Mouse (Mus musculus) embryonic facial prominence, embryonic 13.5 days (tissue): ENCODE measurements around the gene Nme7. TPM values are rescaled to one million over a fixed set of nuclear protein-coding genes. Genes with fewer than 3 reads are reported as not detected.
A peak's percentile ranks its signal among the peaks of the same experiment; 100 is the strongest.

ENCODE experiments used
- ATAC-seq: fragments of 200-750 bp; cut with Nextera tagmentation; 2 replicates; pipeline ENCODE4 v1.8.0; 2017; ENCODE audit warnings: low read depth; ENCODE audit not compliant: insufficient number of reproducible peaks, insufficient read depth, low FRiP score, low TSS enrichment
- H3K27ac ChIP-seq: fragments of 300-500 bp; sonication (generic); 2 replicates; pipeline ENCODE4 v1.5.1; 2015; ENCODE audit warnings: moderate library complexity, mild to moderate bottlenecking, inconsistent platforms
- H3K27me3 ChIP-seq: fragments of 300-500 bp; sonication (generic); 2 replicates; pipeline ENCODE4 v1.6.1; 2015; ENCODE audit warnings: mild to moderate bottlenecking, inconsistent platforms
- H3K36me3 ChIP-seq: fragments of 300-500 bp; sonication (generic); 2 replicates; pipeline ENCODE4 v1.6.1; 2015; ENCODE audit warnings: mild to moderate bottlenecking, inconsistent platforms
- H3K4me1 ChIP-seq: fragments of 300-500 bp; sonication (generic); 2 replicates; pipeline ENCODE4 v1.6.1; 2015; ENCODE audit warnings: inconsistent platforms
- H3K4me2 ChIP-seq: fragments of 300-500 bp; sonication (generic); 2 replicates; pipeline ENCODE4 v1.6.1; 2015; ENCODE audit warnings: moderate library complexity, mild to moderate bottlenecking, inconsistent platforms
- H3K4me3 ChIP-seq: fragments of 300-500 bp; sonication (generic); 2 replicates; pipeline ENCODE4 v1.5.1; 2015; ENCODE audit warnings: mild to moderate bottlenecking, inconsistent platforms
- H3K9ac ChIP-seq: fragments of 300-500 bp; sonication (generic); 2 replicates; pipeline ENCODE4 v1.6.1; 2015; ENCODE audit warnings: mild to moderate bottlenecking, inconsistent platforms
- H3K9me3 ChIP-seq: fragments of 300-500 bp; sonication (generic); 2 replicates; pipeline ENCODE4 v1.6.1; 2016; ENCODE audit warnings: inconsistent platforms
- WGBS: fragments of 180-500 bp; shearing (Covaris S2); methylation state at CpG from one replicate; pipeline ENCODE4 v1.1.7; 2015; ENCODE audit warnings: mixed read lengths; 5-methylcytosine and 5-hydroxymethylcytosine counted together
- polyA plus RNA-seq: library from polyadenylated mRNA; unstranded; fragments of >200 nt; fragmentation: Nextera tagmentation; extraction: Ambion mirVana; gene quantifications from 2 replicates; pipeline ENCODE4 v1.2.1, GENCODE M21; 2015

Gene Nme7
- polyA plus RNA-seq = 45.4 and 48.3 TPM in 2 replicates

DNA sequence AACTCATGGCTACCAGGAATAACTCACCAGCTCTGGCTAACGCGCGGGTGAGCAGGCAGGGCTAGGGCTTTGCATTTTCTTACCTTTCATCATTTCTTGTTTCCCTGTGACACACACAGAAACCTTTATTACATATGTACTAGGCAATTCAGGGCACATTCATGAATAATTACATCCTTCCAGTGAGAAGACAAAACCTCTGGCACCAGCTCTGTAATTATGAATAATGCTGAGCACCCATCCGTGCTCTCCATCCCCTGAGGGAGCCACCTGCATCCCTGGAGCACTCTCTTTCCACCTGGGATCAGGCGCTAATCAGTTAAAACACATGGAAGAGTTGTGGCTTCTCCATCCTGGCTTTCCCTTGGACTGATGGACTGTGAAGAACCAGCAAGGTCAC is at the start of gene Nme7:
TSS of gene Nme7 (plus strand) at position 301 of the 400 bp plus-strand sequence.
- H3K9me3 ChIP-seq = no peaks in the 10 kb centered on the region
- no peak within 1 kb of the TSS for H3K4me2 ChIP-seq
- WGBS = 79% methylated on average over 5 of the region's 5 CpGs
- H3K27me3 ChIP-seq = no peaks in the 10 kb centered on the region
- no peak for ATAC-seq
- no peak within 1 kb of the TSS for H3K4me3 ChIP-seq
- peaks cover 22% of the 10 kb centered on the region for H3K4me1 ChIP-seq
- H3K36me3 ChIP-seq = peaks cover 42% of the 10 kb centered on the region
- H3K27ac ChIP-seq = no peak within 1 kb of the TSS
- no peak within 1 kb of the TSS for H3K9ac ChIP-seq

DNA sequence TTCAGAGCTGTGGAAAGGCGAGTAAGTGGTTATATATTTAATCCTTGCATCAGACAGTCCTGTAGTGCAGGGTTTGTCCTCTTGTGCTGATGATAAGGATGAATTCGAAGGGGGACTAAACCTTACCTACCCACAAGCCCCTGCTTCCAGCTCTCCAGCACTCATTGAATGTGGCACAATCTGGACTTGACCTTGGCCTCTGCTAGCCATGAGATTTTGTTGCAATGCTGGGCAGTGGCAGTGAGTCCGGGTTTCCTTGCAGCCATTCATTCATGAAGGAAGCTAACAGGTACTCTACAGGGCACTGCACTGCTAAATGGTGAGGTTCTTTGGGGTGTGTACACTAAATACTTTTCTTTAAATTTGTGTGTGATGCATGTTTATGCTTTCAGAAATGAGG is 49.1 kb upstream of the Nme7 start:
- Histone ChIP-seq H3K4me3 (no peak overlapping the region), H3K4me2 (no peak overlapping the region), H3K9me3 (no peaks in the 10 kb centered on the region), H3K36me3 (peaks cover 9% of the 10 kb centered on the region), H3K27ac (no peak overlapping the region), H3K4me1 (peaks cover 12% of the 10 kb centered on the region), H3K27me3 (peaks cover 4% of the 10 kb centered on the region; the same call in 1 of the 2 replicates), H3K9ac (no peak overlapping the region)
- ATAC-seq = no peak
- 75% methylated on average over 3 of the region's 3 CpGs for WGBS

DNA sequence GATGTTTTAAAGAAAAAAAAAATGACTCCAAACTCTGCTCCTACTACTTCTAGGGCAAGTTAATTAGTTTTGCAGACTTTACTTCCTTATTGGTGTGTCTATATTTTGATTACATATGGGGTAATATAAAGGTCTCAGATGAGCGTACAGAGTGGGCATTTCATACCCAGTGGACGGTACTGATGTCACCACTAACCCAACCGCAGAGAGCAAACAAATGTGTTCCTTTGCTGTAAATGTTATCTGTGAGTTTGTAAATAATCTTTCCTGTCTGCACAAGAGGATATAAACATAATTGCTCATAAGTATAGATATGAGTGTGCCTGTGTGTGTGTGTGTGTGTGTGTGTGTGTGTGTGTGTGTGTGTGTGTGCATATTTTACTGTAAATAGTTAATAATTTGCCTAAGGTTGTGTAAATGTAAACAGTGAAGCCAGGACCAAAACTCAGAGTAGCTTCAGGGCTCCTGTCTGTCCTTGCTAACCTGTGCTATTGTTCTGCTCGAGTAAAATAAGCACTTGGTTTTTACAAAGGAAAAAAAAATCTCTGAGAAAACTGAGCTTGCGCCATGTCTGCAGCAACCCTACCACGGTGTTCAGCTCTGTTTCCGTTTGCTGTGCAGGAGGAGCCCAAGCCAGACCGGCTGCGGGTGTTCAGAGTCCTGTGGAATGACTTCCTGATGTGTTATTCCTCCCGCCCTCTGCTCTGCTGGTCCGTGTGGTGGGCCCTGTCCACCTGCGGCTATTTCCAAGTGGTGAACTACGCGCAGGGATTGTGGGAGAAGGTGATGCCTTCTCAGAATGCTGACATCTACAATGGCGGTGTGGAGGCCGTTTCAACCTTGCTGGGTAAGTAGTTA is 43.5 kb upstream of the Nme7 start:
- ATAC-seq = no peak
- H3K4me3 ChIP-seq = no peak overlapping the region

DNA sequence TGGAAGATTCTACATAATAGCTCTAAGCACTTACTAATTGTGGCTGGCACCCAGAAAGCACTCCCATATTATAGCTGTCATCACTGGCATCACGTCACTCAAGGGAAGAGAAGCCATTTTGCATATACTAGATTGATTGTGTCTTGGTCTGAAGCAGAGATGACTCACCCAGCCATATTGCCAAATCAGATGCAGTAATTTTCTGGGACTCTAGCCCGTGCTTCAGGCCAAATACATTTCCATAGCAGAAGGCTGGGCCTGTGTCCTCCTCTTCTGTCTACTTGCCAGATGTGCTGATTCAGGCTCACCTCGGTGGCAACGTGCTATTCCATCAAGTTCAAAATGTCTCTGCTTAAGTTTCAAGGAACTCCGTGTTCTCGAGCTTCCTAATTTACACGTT is 42.4 kb upstream of the Nme7 start:
- WGBS = 85% methylated on average over 7 of the region's 7 CpGs
- no peaks in the 10 kb centered on the region; the same call in 1 of the 2 replicates for H3K9me3 ChIP-seq
- no peak for ATAC-seq
- H3K27ac ChIP-seq = no peak overlapping the region
- no peak overlapping the region for H3K4me3 ChIP-seq
- no peak overlapping the region for H3K4me2 ChIP-seq
- H3K36me3 ChIP-seq = peaks cover 25% of the 10 kb centered on the region
- H3K9ac ChIP-seq = no peak overlapping the region
- no peaks in the 10 kb centered on the region for H3K27me3 ChIP-seq
- no peaks in the 10 kb centered on the region for H3K4me1 ChIP-seq

More for the DNA sequence above, 43.5 kb upstream of the Nme7 start:
- WGBS = 76% methylated on average over 16 of the region's 16 CpGs
- H3K4me1 ChIP-seq = no peaks in the 10 kb centered on the region
- no peak overlapping the region for H3K4me2 ChIP-seq
- H3K36me3 ChIP-seq = peaks cover 20% of the 10 kb centered on the region
- H3K9me3 ChIP-seq = no peaks in the 10 kb centered on the region
- no peaks in the 10 kb centered on the region for H3K27me3 ChIP-seq
- H3K27ac ChIP-seq = no peak overlapping the region
- 0 out of 2 replicates have a peak overlapping the region, but pooled peaks have one; percentile 6 for H3K9ac ChIP-seq

DNA sequence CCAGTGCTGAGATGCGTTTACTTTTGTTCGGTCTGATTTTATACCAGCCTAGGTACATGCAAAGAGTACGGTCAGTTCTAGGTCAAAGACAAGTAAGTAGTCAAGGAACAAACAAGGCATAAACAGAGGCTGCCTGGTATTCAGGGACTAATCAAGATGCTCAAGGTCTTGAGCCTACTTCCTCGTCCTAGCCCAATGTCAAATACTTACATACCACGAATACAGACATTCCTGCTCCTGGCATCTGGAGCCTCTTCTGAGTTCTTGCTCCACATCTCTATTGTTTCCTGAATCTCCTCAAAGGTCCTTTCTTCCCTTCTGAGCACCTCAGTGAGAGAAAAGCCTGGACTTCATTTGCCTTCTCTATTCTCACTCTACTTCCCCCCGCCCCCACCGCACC is 33.0 kb upstream of the Nme7 start:
- WGBS = 69% methylated on average over 7 of the region's 7 CpGs

DNA sequence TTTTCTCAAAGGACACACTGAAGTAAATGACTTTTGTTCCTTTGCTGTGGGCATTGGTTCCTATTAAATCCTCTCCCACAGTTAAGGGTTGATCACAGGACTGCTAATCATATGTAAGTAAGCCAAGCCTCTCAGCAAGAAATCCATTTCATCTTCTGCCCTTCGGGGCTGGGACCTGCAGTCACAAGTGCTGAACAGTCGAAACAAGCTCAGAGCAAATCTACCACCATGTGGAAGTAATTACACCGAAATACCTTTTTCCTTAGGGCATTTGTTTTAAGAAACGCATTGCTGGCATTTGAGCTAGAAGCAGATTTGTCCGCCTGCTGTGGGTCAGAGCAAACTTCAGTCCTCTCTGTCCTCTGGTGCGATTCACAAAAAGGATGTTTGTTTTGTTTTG is 30.3 kb upstream of the Nme7 start:
- no peak overlapping the region for H3K9ac ChIP-seq
- no peak for ATAC-seq
- no peak overlapping the region for H3K4me3 ChIP-seq
- WGBS = 17% methylated on average over 6 of the region's 6 CpGs
- peaks cover 14% of the 10 kb centered on the region for H3K4me1 ChIP-seq
- H3K27me3 ChIP-seq = no peaks in the 10 kb centered on the region
- H3K36me3 ChIP-seq = no peaks in the 10 kb centered on the region
- H3K9me3 ChIP-seq = no peaks in the 10 kb centered on the region
- no peak overlapping the region for H3K27ac ChIP-seq
- H3K4me2 ChIP-seq = 0 out of 2 replicates have a peak overlapping the region, but pooled peaks have one; percentile 9

More for the DNA sequence above, 33.0 kb upstream of the Nme7 start:
- Histone ChIP-seq H3K4me2 (no peak overlapping the region), H3K36me3 (peaks cover 3% of the 10 kb centered on the region; the same call in 1 of the 2 replicates), H3K9ac (no peak overlapping the region), H3K4me3 (no peak overlapping the region), H3K27ac (no peak overlapping the region), H3K9me3 (no peaks in the 10 kb centered on the region; the same call in 1 of the 2 replicates), H3K4me1 (peaks cover 14% of the 10 kb centered on the region), H3K27me3 (no peaks in the 10 kb centered on the region)
- ATAC-seq = no peak

DNA sequence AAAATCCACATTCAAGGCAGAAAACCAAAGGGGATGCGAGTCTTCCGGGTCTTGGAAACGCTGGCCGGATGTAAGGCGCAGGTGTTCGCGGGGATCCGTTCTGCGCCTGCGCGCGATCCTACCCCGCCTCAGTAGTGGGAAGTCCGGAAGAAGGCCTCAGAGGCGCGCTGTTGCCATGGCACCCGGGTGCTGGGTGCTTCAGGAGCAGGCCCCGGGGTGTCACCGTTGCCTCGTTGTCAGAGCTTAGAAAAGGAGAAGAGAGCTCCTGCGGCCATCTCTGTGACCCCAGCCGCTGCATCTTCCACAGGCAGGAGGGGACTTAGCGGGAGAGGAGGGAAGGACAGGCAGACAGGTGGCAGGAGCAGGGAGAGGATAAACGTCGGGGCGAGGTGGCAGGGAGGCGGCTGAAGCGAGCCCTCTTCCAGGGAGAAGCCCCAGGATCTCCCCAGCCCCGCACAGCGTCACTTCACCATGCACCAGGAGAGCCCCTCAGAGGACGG is 28.4 kb upstream of the Nme7 start, which contains the start of gene Ccdc181:
TSS of gene Ccdc181 (plus strand) at position 131 of the 500 bp plus-strand sequence.
- H3K9ac ChIP-seq = peak within 1 kb of the TSS; percentile 68
- H3K27ac ChIP-seq = peak within 1 kb of the TSS; percentile 11; the same call in 1 of the 2 replicates
- under 1% methylated on average over 31 of the region's 31 CpGs for WGBS
- no peaks in the 10 kb centered on the region for H3K27me3 ChIP-seq
- ATAC-seq = peak; percentile 87
- H3K4me3 ChIP-seq = peak within 1 kb of the TSS; percentile 61
- H3K36me3 ChIP-seq = 0 out of 2 replicates have a peak, but pooled peaks cover 1% of the 10 kb centered on the region
- H3K4me2 ChIP-seq = peak within 1 kb of the TSS; percentile 90
- peaks cover 14% of the 10 kb centered on the region for H3K4me1 ChIP-seq
- no peaks in the 10 kb centered on the region for H3K9me3 ChIP-seq

DNA sequence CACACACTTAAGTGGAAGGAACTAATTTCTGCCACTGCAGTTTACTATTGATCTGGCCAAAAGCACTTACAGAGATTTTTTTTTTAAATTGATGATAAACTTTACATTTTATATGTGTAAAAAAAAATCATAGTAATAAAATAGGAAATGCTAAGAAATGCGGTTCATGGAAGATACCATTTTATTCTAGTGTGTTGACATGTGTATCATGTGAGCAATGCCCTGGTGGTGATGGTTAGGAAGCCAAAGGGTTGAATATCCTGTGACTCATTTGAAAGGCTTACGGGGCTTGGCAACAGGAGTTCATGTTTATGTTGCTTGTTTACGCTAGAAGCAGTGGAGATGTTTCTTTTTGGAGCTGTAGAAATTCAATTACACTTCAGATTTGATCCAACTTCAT is 27.4 kb upstream of the Nme7 start:
- H3K27me3 ChIP-seq = no peaks in the 10 kb centered on the region
- H3K4me2 ChIP-seq = no peak overlapping the region
- no peak overlapping the region for H3K9ac ChIP-seq
- no peaks in the 10 kb centered on the region for H3K9me3 ChIP-seq
- WGBS = 82% methylated on average over 3 of the region's 3 CpGs
- no peak overlapping the region for H3K27ac ChIP-seq
- ATAC-seq = no peak
- 0 out of 2 replicates have a peak, but pooled peaks cover 4% of the 10 kb centered on the region for H3K36me3 ChIP-seq
- H3K4me3 ChIP-seq = no peak overlapping the region
- H3K4me1 ChIP-seq = peaks cover 14% of the 10 kb centered on the region

DNA sequence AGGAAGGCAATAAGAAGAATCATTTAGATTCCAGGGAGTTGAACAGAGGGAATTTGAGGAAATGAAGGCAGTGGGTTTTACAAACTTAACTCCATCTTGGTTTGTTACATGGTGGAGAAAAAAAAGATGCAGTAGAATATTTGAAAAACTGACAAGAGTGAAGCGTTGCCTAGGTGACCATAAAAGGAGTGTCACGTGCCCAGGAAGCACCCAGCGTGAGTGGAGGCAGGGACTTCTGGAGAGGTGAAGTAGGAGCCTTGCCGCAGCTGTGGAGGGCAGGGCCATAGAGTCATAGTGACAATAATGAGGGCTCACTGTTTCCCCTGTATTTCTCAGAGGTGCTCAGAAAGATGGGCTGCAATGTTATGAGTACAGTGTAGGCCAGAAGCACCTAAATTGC is 24.6 kb upstream of the Nme7 start:
- no peaks in the 10 kb centered on the region for H3K9me3 ChIP-seq
- WGBS = 71% methylated on average over 4 of the region's 4 CpGs
- H3K36me3 ChIP-seq = 0 out of 2 replicates have a peak, but pooled peaks cover 4% of the 10 kb centered on the region
- no peak overlapping the region for H3K27ac ChIP-seq
- H3K4me3 ChIP-seq = no peak overlapping the region
- no peak for ATAC-seq
- H3K4me2 ChIP-seq = no peak overlapping the region
- no peak overlapping the region for H3K9ac ChIP-seq
- no peaks in the 10 kb centered on the region for H3K27me3 ChIP-seq
- peaks cover 3% of the 10 kb centered on the region; the same call in 1 of the 2 replicates for H3K4me1 ChIP-seq

DNA sequence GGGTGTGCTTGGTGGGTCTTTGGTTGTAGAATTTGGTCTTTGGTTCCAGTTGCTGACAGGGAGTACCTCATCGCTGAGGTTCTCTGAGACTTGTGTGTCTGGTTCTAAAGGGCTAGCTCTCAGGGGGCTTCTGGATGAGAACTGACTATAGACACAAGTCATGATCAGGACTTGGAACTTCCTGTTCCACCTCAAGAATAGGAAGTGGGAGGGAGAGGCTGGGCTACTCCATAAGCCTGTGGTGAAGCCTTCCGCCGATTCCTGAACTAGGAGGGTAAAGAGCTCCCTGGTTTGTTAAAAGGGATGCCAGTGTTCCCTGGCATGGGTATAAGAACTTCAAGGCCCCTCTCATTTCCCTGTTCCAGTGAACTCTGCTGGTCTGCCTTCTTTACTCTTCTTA is 19.9 kb upstream of the Nme7 start:
- Histone ChIP-seq H3K4me1 (no peaks in the 10 kb centered on the region), H3K9me3 (no peaks in the 10 kb centered on the region), H3K27me3 (no peaks in the 10 kb centered on the region), H3K4me2 (no peak overlapping the region), H3K4me3 (no peak overlapping the region), H3K9ac (no peak overlapping the region), H3K27ac (no peak overlapping the region), H3K36me3 (0 out of 2 replicates have a peak, but pooled peaks cover 4% of the 10 kb centered on the region)
- ATAC-seq = no peak
- 88% methylated on average over 3 of the region's 3 CpGs for WGBS

DNA sequence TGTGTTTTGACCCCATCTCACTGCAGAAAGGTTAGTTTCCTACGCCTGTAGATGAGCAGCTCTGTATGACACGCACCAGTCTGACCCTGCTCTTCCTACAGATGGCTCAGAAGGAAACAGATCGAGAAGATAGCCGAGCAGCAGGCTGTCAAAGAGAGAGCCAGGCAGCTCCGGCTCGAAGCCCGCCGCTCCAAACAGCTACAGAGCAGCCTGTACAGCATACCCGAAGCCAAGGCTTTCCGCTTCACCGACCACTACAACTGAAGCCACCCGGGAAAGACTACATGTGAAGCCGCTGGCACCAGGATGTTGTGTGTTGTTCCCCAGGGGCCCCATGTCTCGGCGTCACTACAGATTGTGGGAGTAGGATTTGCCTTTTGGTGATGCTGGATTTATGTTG is 16.5 kb upstream of the Nme7 start:
- H3K27me3 ChIP-seq = no peaks in the 10 kb centered on the region
- H3K9ac ChIP-seq = no peak overlapping the region
- WGBS = 54% methylated on average over 15 of the region's 15 CpGs
- no peak overlapping the region for H3K4me2 ChIP-seq
- H3K4me1 ChIP-seq = no peaks in the 10 kb centered on the region
- no peaks in the 10 kb centered on the region for H3K9me3 ChIP-seq
- H3K27ac ChIP-seq = no peak overlapping the region
- no peak overlapping the region for H3K4me3 ChIP-seq
- no peak for ATAC-seq
- H3K36me3 ChIP-seq = peaks cover 17% of the 10 kb centered on the region

DNA sequence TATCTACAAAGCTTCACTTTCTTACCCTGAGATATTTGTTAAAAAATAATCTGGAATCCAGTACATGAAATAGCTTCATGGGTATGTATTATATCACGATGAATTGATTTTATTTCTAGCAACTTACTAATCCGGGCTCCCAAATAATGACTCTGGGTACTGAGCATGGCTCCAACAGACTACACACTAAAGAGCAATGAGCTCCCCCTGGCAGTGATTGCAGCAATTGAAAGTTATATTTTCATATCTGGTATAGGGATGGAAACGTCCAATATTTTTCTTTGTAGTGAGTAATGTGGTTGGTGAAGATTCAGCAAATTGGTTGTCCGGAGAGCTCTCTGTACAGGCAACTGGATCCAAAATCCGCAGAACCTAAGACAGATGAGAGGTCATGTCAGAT is 11.9 kb upstream of the Nme7 start:
- 90% methylated on average over 5 of the region's 5 CpGs for WGBS
- no peak for ATAC-seq
- H3K4me1 ChIP-seq = no peaks in the 10 kb centered on the region
- no peaks in the 10 kb centered on the region for H3K27me3 ChIP-seq
- H3K9ac ChIP-seq = no peak overlapping the region
- peaks cover 49% of the 10 kb centered on the region for H3K36me3 ChIP-seq
- no peaks in the 10 kb centered on the region for H3K9me3 ChIP-seq
- no peak overlapping the region for H3K4me3 ChIP-seq
- H3K27ac ChIP-seq = no peak overlapping the region
- H3K4me2 ChIP-seq = no peak overlapping the region
